Mouse (Mus musculus): ENCODE data around the gene Zfp385a. TPM values are rescaled to one million over a fixed set of nuclear protein-coding genes. Genes with fewer than 3 reads are reported as not detected.

Zfp385a gene
- polyA plus RNA-seq, 1 experiment from 2014 or later: 3.6 TPM

DNA sequence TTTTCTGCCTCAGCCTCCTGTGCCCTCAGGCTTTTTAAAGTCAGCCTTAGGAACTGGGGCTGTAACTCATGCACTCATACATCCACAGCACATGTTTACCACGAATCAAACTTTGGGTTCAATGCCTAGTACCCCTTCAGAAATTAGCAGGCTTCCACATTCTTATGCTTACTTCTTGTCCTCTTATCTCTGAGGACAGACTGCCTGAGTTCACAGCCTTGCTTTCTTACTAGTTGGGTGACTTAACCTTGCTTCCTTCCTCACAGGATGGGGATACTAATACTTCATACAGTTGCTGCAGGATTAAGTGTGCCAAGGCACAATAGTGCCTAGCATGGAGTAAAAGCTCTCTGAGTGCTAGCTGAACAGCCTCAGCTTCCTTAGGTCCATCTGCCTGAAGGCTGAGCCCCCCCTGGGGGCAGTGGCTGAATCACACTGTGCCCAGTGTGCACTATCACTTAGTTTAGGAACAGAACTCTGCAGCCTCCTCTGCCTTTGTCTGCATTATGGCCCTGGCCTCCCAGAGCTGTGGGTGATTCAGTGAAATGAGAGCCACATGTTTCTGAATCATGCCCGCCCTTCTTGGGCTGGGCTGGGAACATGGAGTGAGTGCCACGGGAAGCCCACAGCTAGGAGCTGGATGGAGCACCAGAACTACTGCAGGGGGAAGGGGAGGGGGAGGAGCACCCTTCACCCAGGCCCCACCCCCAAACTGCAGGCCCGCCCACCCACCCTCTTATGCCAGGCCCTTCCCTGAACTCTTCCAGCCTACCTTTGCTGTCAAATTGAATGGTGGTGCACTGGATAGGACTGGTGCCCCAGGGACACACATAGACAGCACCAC, 18.6 kb upstream of the Zfp385a start:
- Histone ChIP-seq H3K9me3 (ENCODE audit: control insufficient read depth, low read length) (no peaks in the 10 kb centered on the region), H3K36me3 (ENCODE audit: control insufficient read depth, insufficient read depth, low read length) (peaks cover 8% of the 10 kb centered on the region; the same call in 1 of the 2 replicates), H3K9ac (ENCODE audit: low read depth, low read length) (no peak overlapping the region), H3K4me1 (ENCODE audit: control insufficient read depth, insufficient read depth, low read length) (peaks cover 18% of the 10 kb centered on the region), H3K27ac (ENCODE audit: low read length) (no peak overlapping the region), H3K4me3 (ENCODE audit: low read length) (no peak overlapping the region), H3K27me3 (replicated peaks; ENCODE audit: control insufficient read depth, insufficient read depth, low read length) (no peaks in the 10 kb centered on the region), H3K4me2 (ENCODE audit: low read depth, low read length) (no peak overlapping the region)
- 49% methylated on average over 4 of the region's 4 CpGs for WGBS
- peak; percentile 40; the same call in 1 of the 2 replicates for ATAC-seq

DNA sequence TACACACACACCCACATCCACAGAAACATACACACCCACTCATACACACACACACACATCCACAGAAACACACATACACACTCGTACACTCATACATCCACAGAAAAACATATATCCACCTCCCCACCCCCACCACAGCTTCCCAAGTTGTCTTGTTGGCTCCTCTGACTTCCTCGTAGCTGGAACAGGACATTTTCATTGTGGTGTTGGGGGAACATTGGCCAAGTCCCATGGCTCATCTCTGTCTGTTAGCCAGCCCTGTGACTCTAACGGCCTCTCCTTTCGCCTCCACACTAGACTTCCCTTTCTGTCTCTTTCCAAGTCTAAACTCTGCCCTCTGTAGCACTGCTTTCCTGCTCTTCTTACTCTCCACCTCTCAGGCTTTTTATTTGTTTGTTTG, 17.9 kb upstream of the Zfp385a start:
- WGBS: 77% methylated on average over 4 of the region's 4 CpGs
- Histone ChIP-seq H3K9me3 (ENCODE audit: control insufficient read depth, low read length) (no peaks in the 10 kb centered on the region), H3K27me3 (replicated peaks; ENCODE audit: control insufficient read depth, insufficient read depth, low read length) (no peaks in the 10 kb centered on the region), H3K4me3 (ENCODE audit: low read length) (no peak overlapping the region), H3K4me1 (ENCODE audit: control insufficient read depth, insufficient read depth, low read length) (peaks cover 16% of the 10 kb centered on the region), H3K4me2 (ENCODE audit: low read depth, low read length) (no peak overlapping the region), H3K27ac (ENCODE audit: low read length) (no peak overlapping the region), H3K9ac (ENCODE audit: low read depth, low read length) (no peak overlapping the region), H3K36me3 (ENCODE audit: control insufficient read depth, insufficient read depth, low read length) (peaks cover 8% of the 10 kb centered on the region; the same call in 1 of the 2 replicates)
- ATAC-seq: no peak

DNA sequence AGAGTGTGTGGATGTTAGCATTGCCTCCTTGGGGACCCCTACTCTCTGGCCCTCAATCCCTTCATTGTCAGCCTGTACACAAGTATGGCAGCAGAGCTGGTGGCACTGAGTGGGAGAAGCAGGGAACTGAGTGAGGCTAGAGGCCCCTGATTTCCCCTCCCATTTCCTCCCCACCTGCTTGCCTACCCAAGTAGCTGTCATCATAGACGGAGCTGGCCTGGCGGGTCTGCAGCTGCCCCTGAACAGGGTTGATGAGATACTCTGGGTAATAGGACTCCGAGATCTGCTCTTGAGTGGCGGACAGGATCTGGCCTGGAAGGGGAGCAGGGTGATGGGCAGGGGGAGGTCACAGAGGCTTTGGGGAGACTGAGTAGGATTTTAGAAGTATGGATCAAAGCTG, 16.2 kb upstream of the Zfp385a start:
- Histone ChIP-seq H3K36me3 (ENCODE audit: control insufficient read depth, insufficient read depth, low read length) (peaks cover 11% of the 10 kb centered on the region; the same call in 1 of the 2 replicates), H3K9me3 (ENCODE audit: control insufficient read depth, low read length) (no peaks in the 10 kb centered on the region), H3K4me1 (ENCODE audit: control insufficient read depth, insufficient read depth, low read length) (peaks cover 10% of the 10 kb centered on the region), H3K4me3 (ENCODE audit: low read length) (no peak overlapping the region), H3K27ac (ENCODE audit: low read length) (no peak overlapping the region), H3K4me2 (ENCODE audit: low read depth, low read length) (no peak overlapping the region), H3K27me3 (replicated peaks; ENCODE audit: control insufficient read depth, insufficient read depth, low read length) (no peaks in the 10 kb centered on the region), H3K9ac (ENCODE audit: low read depth, low read length) (no peak overlapping the region)
- ATAC-seq: no peak
- 81% methylated on average over 4 of the region's 4 CpGs for WGBS

DNA sequence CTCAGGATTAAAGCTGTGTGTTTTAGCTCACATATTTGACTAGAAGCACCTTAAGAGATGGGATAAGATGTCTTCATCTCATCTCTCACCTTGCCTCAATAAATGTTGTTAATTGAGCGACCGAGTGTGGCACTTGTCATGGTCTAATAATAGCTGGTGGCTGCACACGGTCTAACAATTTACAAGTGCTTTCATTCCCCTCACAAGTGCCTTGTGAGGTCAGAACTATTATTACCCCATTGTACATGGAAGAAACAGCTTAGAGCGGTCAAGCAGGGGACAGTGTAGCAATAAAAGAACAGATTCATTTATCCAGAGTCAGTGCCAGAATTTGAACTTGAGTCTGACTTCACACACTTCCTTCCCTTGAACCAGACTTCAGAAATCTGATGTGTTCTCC, 15.5 kb upstream of the Zfp385a start:
- WGBS: 87% methylated on average over 4 of the region's 4 CpGs
- no peaks in the 10 kb centered on the region for H3K9me3 ChIP-seq (ENCODE audit: control insufficient read depth, low read length)
- peaks cover 9% of the 10 kb centered on the region; the same call in 1 of the 2 replicates for H3K4me1 ChIP-seq (ENCODE audit: control insufficient read depth, insufficient read depth, low read length)
- no peak overlapping the region for H3K27ac ChIP-seq (ENCODE audit: low read length)
- no peak for ATAC-seq
- no peak overlapping the region for H3K4me2 ChIP-seq (ENCODE audit: low read depth, low read length)
- no peak overlapping the region for H3K4me3 ChIP-seq (ENCODE audit: low read length)
- H3K9ac ChIP-seq (ENCODE audit: low read depth, low read length): no peak overlapping the region
- H3K36me3 ChIP-seq (ENCODE audit: control insufficient read depth, insufficient read depth, low read length): peaks cover 17% of the 10 kb centered on the region; the same call in 1 of the 2 replicates
- no peaks in the 10 kb centered on the region for H3K27me3 ChIP-seq (replicated peaks; ENCODE audit: control insufficient read depth, insufficient read depth, low read length)

DNA sequence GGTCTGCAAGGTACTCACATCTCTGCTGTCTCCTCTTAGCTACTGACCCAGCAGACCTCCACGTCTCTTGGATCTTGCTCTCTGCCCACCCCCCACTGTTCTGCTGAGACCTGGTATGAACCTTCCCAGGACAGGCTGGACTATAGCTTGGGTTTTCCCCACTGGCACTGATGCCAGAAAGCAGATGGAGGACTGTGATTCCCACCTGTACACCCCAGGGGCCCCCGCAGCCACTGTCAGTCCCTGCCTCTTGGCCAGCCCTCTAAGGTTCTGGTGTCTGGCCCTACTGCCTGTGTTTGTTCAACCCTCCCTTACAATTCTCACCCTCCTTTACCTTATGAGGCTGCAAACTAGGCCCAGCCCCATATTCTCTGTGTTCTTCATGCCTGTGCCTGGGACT, 14.8 kb upstream of the Zfp385a start:
- H3K27me3 ChIP-seq (replicated peaks; ENCODE audit: control insufficient read depth, insufficient read depth, low read length): no peaks in the 10 kb centered on the region
- WGBS: 98% methylated on average over 2 of the region's 2 CpGs
- H3K4me1 ChIP-seq (ENCODE audit: control insufficient read depth, insufficient read depth, low read length): peaks cover 9% of the 10 kb centered on the region; the same call in 1 of the 2 replicates
- ATAC-seq: no peak
- peaks cover 17% of the 10 kb centered on the region; the same call in 1 of the 2 replicates for H3K36me3 ChIP-seq (ENCODE audit: control insufficient read depth, insufficient read depth, low read length)
- no peaks in the 10 kb centered on the region for H3K9me3 ChIP-seq (ENCODE audit: control insufficient read depth, low read length)
- no peak overlapping the region for H3K9ac ChIP-seq (ENCODE audit: low read depth, low read length)
- H3K4me2 ChIP-seq (ENCODE audit: low read depth, low read length): no peak overlapping the region
- no peak overlapping the region for H3K4me3 ChIP-seq (ENCODE audit: low read length)
- H3K27ac ChIP-seq (ENCODE audit: low read length): no peak overlapping the region

DNA sequence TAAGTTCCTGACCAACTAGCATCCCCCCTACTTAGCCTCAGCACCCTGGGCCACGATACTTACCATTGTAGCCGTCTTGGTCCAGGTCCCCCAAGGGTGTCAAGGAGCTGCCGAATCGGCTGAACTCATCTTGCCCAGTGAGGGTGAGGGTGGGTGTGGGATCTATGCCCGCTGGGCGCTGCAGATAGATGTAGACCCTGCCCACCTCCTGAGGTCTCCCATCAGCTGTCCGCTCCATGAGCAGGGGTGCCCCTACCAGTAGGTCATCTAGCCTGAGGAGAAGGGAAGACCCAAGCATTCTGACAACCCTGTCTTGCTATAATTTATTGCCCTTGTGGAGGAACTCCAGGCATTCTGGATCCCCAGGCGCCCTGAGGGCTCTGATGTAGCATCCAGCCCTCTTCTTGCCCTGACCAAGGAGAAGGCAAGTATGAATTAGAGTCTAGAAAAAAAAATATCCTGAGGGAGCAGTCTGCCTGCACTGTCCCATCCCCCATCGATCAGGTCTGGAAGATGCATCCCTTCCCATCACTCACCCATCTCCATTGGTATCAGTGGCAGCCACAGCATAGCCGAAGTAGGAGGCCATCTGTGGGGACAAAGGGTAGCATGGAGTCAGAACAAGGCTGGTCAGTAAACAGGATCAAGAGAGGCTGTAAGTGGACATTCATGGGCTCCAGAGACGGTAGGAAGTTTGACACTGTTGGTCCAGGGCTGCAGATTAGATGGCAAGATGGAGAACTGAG, 13.8 kb upstream of the Zfp385a start:
- Histone ChIP-seq H3K27ac (ENCODE audit: low read length) (no peak overlapping the region), H3K36me3 (ENCODE audit: control insufficient read depth, insufficient read depth, low read length) (peaks cover 17% of the 10 kb centered on the region), H3K4me2 (ENCODE audit: low read depth, low read length) (no peak overlapping the region), H3K27me3 (replicated peaks; ENCODE audit: control insufficient read depth, insufficient read depth, low read length) (no peaks in the 10 kb centered on the region), H3K9ac (ENCODE audit: low read depth, low read length) (no peak overlapping the region), H3K9me3 (ENCODE audit: control insufficient read depth, low read length) (no peaks in the 10 kb centered on the region), H3K4me3 (ENCODE audit: low read length) (no peak overlapping the region), H3K4me1 (ENCODE audit: control insufficient read depth, insufficient read depth, low read length) (peaks cover 4% of the 10 kb centered on the region; the same call in 1 of the 2 replicates)
- WGBS: 92% methylated on average over 11 of the region's 11 CpGs
- ATAC-seq: no peak

DNA sequence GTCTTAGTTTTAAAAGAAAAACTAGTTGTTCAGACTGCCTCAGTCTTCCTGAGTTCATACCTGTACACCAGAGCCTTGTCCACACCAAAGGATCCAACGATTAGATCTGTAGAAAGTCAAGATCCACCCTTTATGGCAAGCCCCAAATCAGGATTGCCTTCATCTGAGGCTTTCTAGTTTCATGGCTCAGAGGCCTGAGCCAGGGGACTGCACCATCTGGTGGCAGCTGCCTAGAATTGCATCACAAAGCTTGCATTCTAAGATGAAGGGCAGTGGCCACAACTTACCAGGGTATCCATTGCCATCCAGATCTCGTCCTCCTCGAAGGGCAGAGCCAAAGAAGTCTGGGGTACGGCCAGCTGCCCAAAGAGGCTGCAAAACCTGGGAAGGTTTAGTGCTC, 13.0 kb upstream of the Zfp385a start:
- H3K9me3 ChIP-seq (ENCODE audit: control insufficient read depth, low read length): no peaks in the 10 kb centered on the region
- no peaks in the 10 kb centered on the region for H3K27me3 ChIP-seq (replicated peaks; ENCODE audit: control insufficient read depth, insufficient read depth, low read length)
- H3K4me1 ChIP-seq (ENCODE audit: control insufficient read depth, insufficient read depth, low read length): no peaks in the 10 kb centered on the region
- H3K9ac ChIP-seq (ENCODE audit: low read depth, low read length): no peak overlapping the region
- H3K36me3 ChIP-seq (ENCODE audit: control insufficient read depth, insufficient read depth, low read length): peaks cover 18% of the 10 kb centered on the region
- no peak overlapping the region for H3K4me2 ChIP-seq (ENCODE audit: low read depth, low read length)
- WGBS: 47% methylated on average over 4 of the region's 4 CpGs
- peak; percentile 45 for ATAC-seq
- no peak overlapping the region for H3K4me3 ChIP-seq (ENCODE audit: low read length)
- H3K27ac ChIP-seq (ENCODE audit: low read length): no peak overlapping the region

DNA sequence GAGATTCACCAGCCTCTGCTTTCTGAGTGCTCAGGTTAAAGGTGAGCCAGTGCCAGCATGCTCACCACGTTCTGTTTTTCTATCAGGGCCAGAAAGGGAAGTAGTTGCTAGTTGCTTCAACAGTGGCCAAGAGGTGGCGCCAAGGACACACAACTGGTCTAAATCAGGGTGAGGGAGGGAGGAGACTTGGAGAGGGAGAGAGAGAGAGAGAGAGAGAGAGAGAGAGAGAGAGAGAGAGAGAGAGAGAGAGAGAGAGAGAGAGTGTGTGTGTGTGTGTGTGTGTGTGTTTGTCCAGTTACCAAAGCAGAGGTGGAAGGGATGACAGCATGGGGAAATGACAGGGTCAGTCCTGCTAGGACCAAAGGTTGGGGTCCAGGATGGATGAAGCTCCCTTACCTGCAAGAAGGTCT, 7.4 kb upstream of the Zfp385a start:
- H3K27ac ChIP-seq (ENCODE audit: low read length): no peak overlapping the region
- H3K4me1 ChIP-seq (ENCODE audit: control insufficient read depth, insufficient read depth, low read length): no peaks in the 10 kb centered on the region
- H3K9me3 ChIP-seq (ENCODE audit: control insufficient read depth, low read length): no peaks in the 10 kb centered on the region
- H3K27me3 ChIP-seq (replicated peaks; ENCODE audit: control insufficient read depth, insufficient read depth, low read length): no peaks in the 10 kb centered on the region
- 7% methylated on average over 2 of the region's 2 CpGs for WGBS
- no peak overlapping the region for H3K4me2 ChIP-seq (ENCODE audit: low read depth, low read length)
- no peak overlapping the region for H3K9ac ChIP-seq (ENCODE audit: low read depth, low read length)
- H3K4me3 ChIP-seq (ENCODE audit: low read length): no peak overlapping the region
- peaks cover 13% of the 10 kb centered on the region for H3K36me3 ChIP-seq (ENCODE audit: control insufficient read depth, insufficient read depth, low read length)
- peak; percentile 34 for ATAC-seq

DNA sequence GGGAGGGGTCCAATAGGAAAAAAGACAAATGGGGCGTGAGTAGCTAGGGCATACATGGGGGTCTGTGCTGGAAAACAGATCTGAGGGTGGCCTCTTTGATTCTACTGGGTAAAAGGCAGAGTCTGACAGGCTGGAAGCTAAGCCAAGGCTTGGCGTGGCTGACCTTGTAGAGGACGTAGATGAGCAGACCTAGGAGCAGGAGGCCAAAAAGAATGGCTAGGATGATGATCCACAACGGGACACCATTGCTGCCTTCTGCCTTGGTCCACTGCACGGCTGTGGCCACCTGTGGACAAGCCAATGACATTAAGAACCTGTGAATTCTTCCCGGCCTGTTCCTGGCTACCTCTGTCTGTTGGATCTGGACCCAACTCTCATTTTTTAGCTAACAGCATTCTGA, 5.9 kb upstream of the Zfp385a start:
- Histone ChIP-seq H3K4me2 (ENCODE audit: low read depth, low read length) (no peak overlapping the region), H3K4me3 (ENCODE audit: low read length) (no peak overlapping the region), H3K36me3 (ENCODE audit: control insufficient read depth, insufficient read depth, low read length) (peaks cover 6% of the 10 kb centered on the region), H3K4me1 (ENCODE audit: control insufficient read depth, insufficient read depth, low read length) (no peaks in the 10 kb centered on the region), H3K9me3 (ENCODE audit: control insufficient read depth, low read length) (no peaks in the 10 kb centered on the region), H3K9ac (ENCODE audit: low read depth, low read length) (no peak overlapping the region), H3K27me3 (replicated peaks; ENCODE audit: control insufficient read depth, insufficient read depth, low read length) (peaks cover 10% of the 10 kb centered on the region), H3K27ac (ENCODE audit: low read length) (no peak overlapping the region)
- 92% methylated on average over 6 of the region's 6 CpGs for WGBS
- no peak for ATAC-seq
